Mouse (Mus musculus) heart, postnatal 0 days (tissue): ENCODE measurements at regions not wholly inside any gene's neighbourhood (a gene's known extent, or its start where the extent isn't known, plus 50 kb on each side); places are given as distances from the start of the nearest gene placed in this dataset.

Source experiments
- CTCF ChIP-seq: IDR thresholded peaks from 2 replicates; pipeline ENCODE4 v1.5.1; 2016; ENCODE audit warnings: antibody characterized with exemption, control low read depth, low read depth
- EP300 ChIP-seq: IDR thresholded peaks from 2 replicates; pipeline ENCODE4 v1.6.1; 2016; ENCODE audit warnings: antibody characterized with exemption, low read depth

DNA sequence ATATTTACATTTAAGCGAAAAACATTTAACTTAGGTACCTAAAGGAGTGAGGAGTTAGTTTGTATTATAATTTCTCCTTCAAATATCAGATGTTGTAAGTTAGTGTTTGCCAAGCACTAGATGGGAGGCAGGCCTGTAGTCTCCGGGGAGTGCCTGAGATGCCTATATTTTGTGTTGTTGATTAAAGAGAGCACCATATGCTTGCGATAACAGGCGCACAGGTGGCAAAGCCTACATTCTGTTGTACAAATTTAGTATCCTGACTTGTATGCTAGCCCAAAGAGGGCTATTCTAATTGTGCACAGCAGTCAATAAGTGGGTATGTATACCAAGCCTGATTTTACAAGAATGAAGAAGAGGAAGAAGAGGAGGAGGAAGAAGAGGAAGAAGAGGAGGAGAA, 151.8 kb upstream of the Atxn1 start:
- TF ChIP-seq EP300 (no peak), CTCF (no peak)
